Mouse (Mus musculus): Measurements from ENCODE around the gene Cfap157. TPM values are rescaled to one million over a fixed set of nuclear protein-coding genes. Genes with fewer than 3 reads are reported as not detected.

Cfap157 gene
- polyA plus RNA-seq, 1 experiment from 2014 or later: 0.27 TPM

Other genes starting within 250 kb of the Cfap157 start
- 9.8 and 12.4 TPM in 2 replicates for gene Fam102a, start 249.1 kb downstream of the Cfap157 start, polyA plus RNA-seq (2014; fragmentation: Nextera tagmentation; extraction: Ambion mirVana)
- 89.0 and 98.6 TPM in 2 replicates for gene Dpm2, start 213.6 kb downstream of the Cfap157 start, polyA plus RNA-seq (2014; fragmentation: Nextera tagmentation; extraction: Ambion mirVana)
- gene Pip5kl1, start 209.6 kb downstream of the Cfap157 start, polyA plus RNA-seq (2014; fragmentation: Nextera tagmentation; extraction: Ambion mirVana): 3.3 and 4.0 TPM in 2 replicates
- 0.33 and 0.34 TPM in 2 replicates for gene 9430097D07Rik, start 208.7 kb downstream of the Cfap157 start, polyA plus RNA-seq (2014; fragmentation: Nextera tagmentation; extraction: Ambion mirVana)
- gene St6galnac4, start 197.3 kb downstream of the Cfap157 start, polyA plus RNA-seq (2014; fragmentation: Nextera tagmentation; extraction: Ambion mirVana): 21.2 and 21.5 TPM in 2 replicates
- gene St6galnac6, start 184.7 kb downstream of the Cfap157 start, polyA plus RNA-seq (2014; fragmentation: Nextera tagmentation; extraction: Ambion mirVana): 6.5 and 7.5 TPM in 2 replicates
- 25.4 and 29.8 TPM in 2 replicates for gene Ak1, start 162.7 kb downstream of the Cfap157 start, polyA plus RNA-seq (2014; fragmentation: Nextera tagmentation; extraction: Ambion mirVana)
- gene Eng, start 137.8 kb downstream of the Cfap157 start, polyA plus RNA-seq (2014; fragmentation: Nextera tagmentation; extraction: Ambion mirVana): 19.3 TPM in 2 replicates
- 22.1 and 23.2 TPM in 2 replicates for gene Fpgs, start 80.3 kb downstream of the Cfap157 start, polyA plus RNA-seq (2014; fragmentation: Nextera tagmentation; extraction: Ambion mirVana)
- 98.3 and 101 TPM in 2 replicates for gene Cdk9, start 71.4 kb downstream of the Cfap157 start, polyA plus RNA-seq (2014; fragmentation: Nextera tagmentation; extraction: Ambion mirVana)
- gene Sh2d3c, start 63.4 kb downstream of the Cfap157 start, polyA plus RNA-seq (2014; fragmentation: Nextera tagmentation; extraction: Ambion mirVana): 12.2 and 13.1 TPM in 2 replicates
- gene 6330409D20Rik, start 43.4 kb downstream of the Cfap157 start, polyA plus RNA-seq (2014; fragmentation: Nextera tagmentation; extraction: Ambion mirVana): 0.13 TPM in 1 of 2 replicates, not detected in the other
- gene Tor2a, start 27.2 kb downstream of the Cfap157 start, polyA plus RNA-seq (2014; fragmentation: Nextera tagmentation; extraction: Ambion mirVana): 58.5 and 60.2 TPM in 2 replicates
- 0.13 and 0.56 TPM in 2 replicates for gene Ttc16, start 8.8 kb downstream of the Cfap157 start, polyA plus RNA-seq (2014; fragmentation: Nextera tagmentation; extraction: Ambion mirVana)
- 3.7 and 5.2 TPM in 2 replicates for gene Ptrh1, start 8.6 kb downstream of the Cfap157 start, polyA plus RNA-seq (2014; fragmentation: Nextera tagmentation; extraction: Ambion mirVana)
- 15.2 and 17.7 TPM in 2 replicates for gene Stxbp1, start 62.8 kb upstream of the Cfap157 start, polyA plus RNA-seq (2014; fragmentation: Nextera tagmentation; extraction: Ambion mirVana)
- gene Fam129b, start 91.7 kb upstream of the Cfap157 start, polyA plus RNA-seq (2014; fragmentation: Nextera tagmentation; extraction: Ambion mirVana): 18.6 and 23.2 TPM in 2 replicates
- gene Rpl12, start 177.1 kb upstream of the Cfap157 start, polyA plus RNA-seq (2014; fragmentation: Nextera tagmentation; extraction: Ambion mirVana): 191 and 198 TPM in 2 replicates
- 6.0 and 7.0 TPM in 2 replicates for gene Lrsam1, start 177.2 kb upstream of the Cfap157 start, polyA plus RNA-seq (2014; fragmentation: Nextera tagmentation; extraction: Ambion mirVana)
- 10.9 and 14.2 TPM in 2 replicates for gene Slc2a8, start 197.7 kb upstream of the Cfap157 start, polyA plus RNA-seq (2014; fragmentation: Nextera tagmentation; extraction: Ambion mirVana)

Data from limb, embryonic 11.5 days (tissue).